Mouse (Mus musculus): ENCODE results near the gene Ubtd1. TPM values are rescaled to one million over a fixed set of nuclear protein-coding genes. Genes with fewer than 3 reads are reported as not detected.

The Ubtd1 gene
- polyA plus RNA-seq, 1 experiment from 2014 or later, result 21.3 TPM

DNA sequence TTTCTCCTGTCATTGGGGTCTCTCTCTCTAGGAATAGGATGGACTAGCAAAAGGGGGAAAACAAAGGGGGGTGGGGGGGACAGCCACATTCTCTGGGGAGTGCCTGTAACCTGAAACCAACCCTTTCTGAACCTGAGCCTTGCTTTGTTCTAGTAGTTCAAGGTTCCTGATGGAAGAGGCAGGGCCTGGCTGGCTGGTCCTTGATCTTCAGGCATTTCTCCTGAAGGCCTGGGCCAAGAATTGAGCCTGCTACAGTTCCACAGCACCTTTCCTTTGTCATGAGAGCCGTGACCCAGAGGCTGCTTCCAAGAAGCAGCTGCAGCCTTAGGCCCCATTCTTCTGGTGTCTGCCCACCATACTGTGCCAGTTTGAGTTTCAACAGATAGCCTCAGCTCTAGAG lies 13.9 kb downstream of the Ubtd1 start:
- peaks cover 6% of the 10 kb centered on the region for H3K4me1 ChIP-seq (replicated peaks; ENCODE audit: control insufficient read depth, insufficient read depth)
- H3K9ac ChIP-seq (ENCODE audit: low read length), result no peak overlapping the region
- no peak for TF ChIP-seq CTCF (IDR thresholded peaks at IDR 0.05; ENCODE audit: low read depth)
- TF ChIP-seq EP300 (optimal IDR thresholded peaks at IDR 0.05), result no peak
- DNase-seq (ENCODE audit: low spot score) (no peak), ATAC-seq (ENCODE audit: low FRiP score, low TSS enrichment) (no peak)
- no peaks in the 10 kb centered on the region for H3K9me3 ChIP-seq (ENCODE audit: control insufficient read depth, low read length)
- no peak overlapping the region for H3K4me3 ChIP-seq (ENCODE audit: low read depth, low read length)
- H3K27me3 ChIP-seq (ENCODE audit: control insufficient read depth, insufficient read depth, low read length), result no peaks in the 10 kb centered on the region
- H3K27ac ChIP-seq (replicated peaks), result no peak overlapping the region
- 41% methylated on average over 1 of the region's 1 CpGs for WGBS
- no peaks in the 10 kb centered on the region for H3K36me3 ChIP-seq (ENCODE audit: control insufficient read depth, insufficient read depth, low read length)
- no peak overlapping the region for H3K4me2 ChIP-seq (replicated peaks; ENCODE audit: low read depth)

DNA sequence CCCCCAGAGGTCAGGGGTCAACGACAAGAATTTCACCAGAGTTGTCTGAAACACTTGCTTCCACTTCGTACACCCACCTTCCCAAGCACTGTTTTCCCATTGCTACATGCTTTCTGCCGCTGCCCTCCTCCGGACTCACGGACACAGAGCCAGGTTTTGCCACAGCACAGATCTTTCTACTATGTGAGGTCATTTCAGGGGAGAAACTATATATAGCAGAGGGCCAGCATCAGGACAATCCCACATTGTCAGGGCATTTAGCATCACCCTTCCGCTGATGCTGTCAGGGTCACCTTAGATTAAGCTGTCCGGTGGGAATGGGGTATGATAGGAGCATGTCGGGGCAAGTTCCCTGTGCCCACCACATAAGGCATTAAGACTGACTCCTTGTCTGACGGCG lies 15.5 kb downstream of the Ubtd1 start:
- TF ChIP-seq EP300 (optimal IDR thresholded peaks at IDR 0.05) (no peak), CTCF (IDR thresholded peaks at IDR 0.05; ENCODE audit: low read depth) (no peak)
- no peak overlapping the region for H3K9ac ChIP-seq (ENCODE audit: low read length)
- ATAC-seq (ENCODE audit: low FRiP score, low TSS enrichment) (no peak), DNase-seq (ENCODE audit: low spot score) (no peak)
- H3K9me3 ChIP-seq (ENCODE audit: control insufficient read depth, low read length), result no peaks in the 10 kb centered on the region
- no peak overlapping the region for H3K27ac ChIP-seq (replicated peaks)
- H3K27me3 ChIP-seq (ENCODE audit: control insufficient read depth, insufficient read depth, low read length), result no peaks in the 10 kb centered on the region
- H3K4me1 ChIP-seq (replicated peaks; ENCODE audit: control insufficient read depth, insufficient read depth), result peaks cover 11% of the 10 kb centered on the region
- no peak overlapping the region for H3K4me3 ChIP-seq (ENCODE audit: low read depth, low read length)
- 86% methylated on average over 10 of the region's 10 CpGs for WGBS
- no peak overlapping the region for H3K4me2 ChIP-seq (replicated peaks; ENCODE audit: low read depth)
- no peaks in the 10 kb centered on the region for H3K36me3 ChIP-seq (ENCODE audit: control insufficient read depth, insufficient read depth, low read length)

DNA sequence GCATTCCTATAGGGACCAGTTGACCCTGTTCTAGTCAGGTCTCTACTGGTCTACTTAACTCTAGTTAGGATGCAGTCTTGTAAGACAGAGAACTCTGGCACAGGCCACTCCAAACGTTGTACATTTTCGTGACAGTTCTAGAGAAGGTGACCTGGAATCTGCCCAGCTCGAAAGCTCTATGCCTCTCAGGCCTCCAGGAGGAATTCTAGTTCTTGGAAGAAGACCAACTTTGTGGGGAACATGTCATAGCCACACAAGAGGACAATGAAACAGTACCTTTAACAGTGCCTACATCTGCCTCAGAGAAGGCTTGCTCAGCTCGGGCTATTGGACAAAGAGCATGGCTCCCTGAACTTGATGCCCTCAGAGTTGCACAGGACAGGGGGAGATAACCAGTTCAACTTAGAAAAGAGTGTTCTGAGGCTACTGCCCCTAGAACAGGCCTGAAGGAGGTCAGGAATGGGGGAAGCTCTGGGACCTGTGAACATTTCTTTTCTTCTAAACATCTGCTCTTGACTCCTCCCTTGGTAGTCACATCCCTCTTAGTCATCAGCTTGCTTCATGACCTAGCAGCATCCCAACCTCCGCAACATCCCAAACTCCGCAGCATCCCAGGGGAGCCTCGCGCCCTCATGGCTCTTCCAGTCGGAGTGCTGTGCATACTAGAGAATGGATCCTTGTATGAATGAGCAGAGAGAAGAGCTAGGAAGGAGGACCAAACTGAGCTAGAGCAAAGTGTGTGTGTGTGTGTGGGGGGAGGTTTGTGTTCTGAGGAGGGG lies 17.4 kb downstream of the Ubtd1 start:
- 76% methylated on average over 9 of the region's 9 CpGs for WGBS
- H3K27ac ChIP-seq (replicated peaks), result peak overlapping the region; percentile 81; the same call in 1 of the 2 replicates
- H3K9me3 ChIP-seq (ENCODE audit: control insufficient read depth, low read length), result no peaks in the 10 kb centered on the region
- no peak overlapping the region for H3K9ac ChIP-seq (ENCODE audit: low read length)
- no peaks in the 10 kb centered on the region for H3K27me3 ChIP-seq (ENCODE audit: control insufficient read depth, insufficient read depth, low read length)
- TF ChIP-seq CTCF (IDR thresholded peaks at IDR 0.05; ENCODE audit: low read depth), result no peak
- no peak for TF ChIP-seq EP300 (optimal IDR thresholded peaks at IDR 0.05)
- DNase-seq (ENCODE audit: low spot score), result no peak
- H3K4me2 ChIP-seq (replicated peaks; ENCODE audit: low read depth), result no peak overlapping the region
- peaks cover 9% of the 10 kb centered on the region for H3K4me1 ChIP-seq (replicated peaks; ENCODE audit: control insufficient read depth, insufficient read depth)
- H3K4me3 ChIP-seq (ENCODE audit: low read depth, low read length), result no peak overlapping the region
- ATAC-seq (ENCODE audit: low FRiP score, low TSS enrichment), result no peak
- H3K36me3 ChIP-seq (ENCODE audit: control insufficient read depth, insufficient read depth, low read length), result no peaks in the 10 kb centered on the region

DNA sequence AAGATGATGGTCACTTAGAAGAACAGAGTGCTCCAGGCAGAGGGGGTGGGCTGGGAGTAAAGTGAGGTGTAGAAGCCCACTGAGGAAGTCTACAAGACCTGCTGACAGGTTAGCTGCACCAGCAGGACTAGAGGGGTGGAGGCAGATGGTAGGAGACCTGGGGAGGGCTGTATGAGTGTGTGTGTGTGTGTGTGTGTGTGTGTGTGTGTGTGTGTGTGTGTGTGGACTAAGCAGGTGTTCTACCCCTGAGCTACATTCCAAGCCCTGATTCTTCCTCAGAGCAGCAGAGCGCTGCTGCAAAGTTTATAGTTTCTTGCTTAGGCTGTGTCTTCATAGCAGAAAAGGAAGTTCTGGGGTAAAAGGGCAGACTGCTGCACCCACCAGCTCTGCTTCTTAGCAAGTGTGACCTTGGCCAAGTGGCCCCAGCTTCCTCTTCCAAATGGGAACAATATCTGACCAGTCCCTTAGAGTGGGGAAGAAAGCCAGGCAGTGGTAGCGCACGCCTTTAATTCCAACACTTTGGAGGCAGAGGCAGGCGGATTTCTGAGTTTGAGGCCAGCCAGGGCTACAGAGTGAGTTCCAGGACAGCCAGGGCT lies 18.2 kb downstream of the Ubtd1 start:
- 89% methylated on average over 4 of the region's 4 CpGs for WGBS
- no peaks in the 10 kb centered on the region for H3K36me3 ChIP-seq (ENCODE audit: control insufficient read depth, insufficient read depth, low read length)
- no peak for ATAC-seq (ENCODE audit: low FRiP score, low TSS enrichment)
- no peaks in the 10 kb centered on the region for H3K9me3 ChIP-seq (ENCODE audit: control insufficient read depth, low read length)
- no peak for DNase-seq (ENCODE audit: low spot score)
- no peaks in the 10 kb centered on the region for H3K27me3 ChIP-seq (ENCODE audit: control insufficient read depth, insufficient read depth, low read length)
- no peak overlapping the region for H3K4me3 ChIP-seq (ENCODE audit: low read depth, low read length)
- H3K4me1 ChIP-seq (replicated peaks; ENCODE audit: control insufficient read depth, insufficient read depth), result peaks cover 7% of the 10 kb centered on the region; the same call in 1 of the 2 replicates
- no peak overlapping the region for H3K4me2 ChIP-seq (replicated peaks; ENCODE audit: low read depth)
- no peak overlapping the region for H3K9ac ChIP-seq (ENCODE audit: low read length)
- TF ChIP-seq CTCF (IDR thresholded peaks at IDR 0.05; ENCODE audit: low read depth), result no peak
- peak overlapping the region; percentile 81 for H3K27ac ChIP-seq (replicated peaks)

DNA sequence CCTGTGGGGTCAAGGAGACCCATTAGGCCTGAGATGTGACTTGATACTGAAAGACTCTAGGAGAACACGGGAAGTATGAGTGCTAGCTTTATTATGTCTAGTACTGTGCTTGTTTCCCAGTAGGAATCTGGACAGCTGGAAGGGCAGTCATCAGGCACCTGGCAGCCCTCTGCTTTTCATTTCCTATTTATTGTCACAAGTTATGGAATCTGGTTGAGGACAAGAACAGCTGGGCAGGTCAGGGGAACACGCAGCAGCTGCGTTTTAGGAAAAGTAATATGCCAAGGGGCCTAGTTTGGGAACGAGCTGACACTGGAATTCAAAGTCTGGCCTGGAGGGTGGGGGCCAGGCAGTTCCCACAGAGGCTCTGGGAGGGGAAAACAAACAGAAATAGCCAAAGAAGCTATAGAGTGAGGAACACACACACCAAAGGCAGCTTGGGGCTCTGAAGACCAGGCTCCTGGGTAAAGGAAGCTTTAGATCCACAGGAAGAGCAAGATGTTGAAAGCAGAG lies 18.9 kb downstream of the Ubtd1 start:
- peak overlapping the region; percentile 13; the same call in 1 of the 2 replicates for H3K9ac ChIP-seq (ENCODE audit: low read length)
- ATAC-seq (ENCODE audit: low FRiP score, low TSS enrichment) (peak; percentile 60; the same call in 1 of the 2 replicates), DNase-seq (ENCODE audit: low spot score) (no peak)
- H3K4me2 ChIP-seq (replicated peaks; ENCODE audit: low read depth), result no peak overlapping the region
- H3K27me3 ChIP-seq (ENCODE audit: control insufficient read depth, insufficient read depth, low read length), result no peaks in the 10 kb centered on the region
- 19% methylated on average over 4 of the region's 4 CpGs for WGBS
- H3K9me3 ChIP-seq (ENCODE audit: control insufficient read depth, low read length), result no peaks in the 10 kb centered on the region
- peaks cover 7% of the 10 kb centered on the region; the same call in 1 of the 2 replicates for H3K4me1 ChIP-seq (replicated peaks; ENCODE audit: control insufficient read depth, insufficient read depth)
- H3K36me3 ChIP-seq (ENCODE audit: control insufficient read depth, insufficient read depth, low read length), result no peaks in the 10 kb centered on the region
- peak overlapping the region; percentile 81 for H3K27ac ChIP-seq (replicated peaks)
- TF ChIP-seq EP300 (optimal IDR thresholded peaks at IDR 0.05) (no peak), CTCF (IDR thresholded peaks at IDR 0.05; ENCODE audit: low read depth) (no peak)
- no peak overlapping the region for H3K4me3 ChIP-seq (ENCODE audit: low read depth, low read length)
